ENCODE assay signal across 8 mouse cellular contexts in the genomic region with DNA sequence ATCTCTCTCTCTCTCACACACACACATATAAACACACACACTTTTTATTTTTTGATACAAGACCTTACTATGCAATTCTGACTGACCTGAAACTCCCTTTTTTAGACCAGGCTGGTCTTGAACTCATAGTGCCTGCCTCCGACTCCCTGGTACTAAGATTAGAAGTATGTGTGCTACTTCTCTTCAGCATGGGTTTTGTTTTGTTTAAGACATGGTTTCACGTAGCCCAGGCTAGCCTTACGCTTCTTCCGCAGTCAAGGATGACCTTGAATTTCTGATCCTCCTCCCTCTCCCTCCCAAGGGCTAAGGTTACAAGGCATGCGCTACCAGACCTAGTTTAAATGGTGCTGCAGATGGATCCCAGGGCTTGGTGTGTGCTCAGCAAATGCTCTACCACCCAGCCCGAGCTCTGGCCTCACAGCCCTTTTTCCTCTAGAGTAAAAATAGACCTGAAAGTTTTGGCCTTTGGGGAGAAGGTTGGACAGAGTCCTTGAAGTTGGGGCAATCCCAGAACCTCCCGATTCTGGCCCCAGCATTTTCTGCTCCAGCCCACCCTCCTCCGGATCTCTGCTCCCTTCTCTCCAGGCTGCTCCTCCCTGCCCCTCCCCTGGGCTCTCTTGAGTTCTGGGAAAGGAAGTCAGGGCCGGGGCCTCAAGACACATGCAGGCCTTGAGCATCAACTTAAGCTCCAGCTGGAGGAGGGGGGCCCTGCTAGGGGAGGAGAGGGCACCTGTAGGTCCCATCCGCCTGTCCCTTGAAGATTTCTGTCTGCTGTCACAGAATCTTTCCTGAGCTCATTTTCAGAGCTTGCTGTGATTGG. TPM values are rescaled to one million over a fixed set of nuclear protein-coding genes. Genes with fewer than 3 reads are reported as not detected.
DNase-seq lines count a peak whose midpoint lies in the region; ATAC-seq and TF ChIP-seq lines count a peak whose summit lies in the region.

No protein-coding gene starts in this region.

- no peak overlapping the region for H3K4me3 ChIP-seq in lung, embryonic 15.5 days
- H3K4me3 ChIP-seq in limb, embryonic 13.5 days = no peak overlapping the region
- peak overlapping the region; percentile 16 for H3K4me3 ChIP-seq in thymus, adult 2 months (ENCODE audit: control insufficient read depth, insufficient read depth, low read length)
- no peak overlapping the region for H3K4me3 ChIP-seq in midbrain, embryonic 14.5 days (replicated peaks; ENCODE audit: low read depth, low read length)

- 53% methylated on average over 10 of the region's 10 CpGs for WGBS in lung, embryonic 15.5 days
- 61% methylated on average over 10 of the region's 10 CpGs for WGBS in limb, embryonic 13.5 days
- WGBS in thymus, adult 2 months = 53% methylated on average over 10 of the region's 10 CpGs
- WGBS in midbrain, embryonic 14.5 days = 77% methylated on average over 10 of the region's 10 CpGs

- H3K4me2 ChIP-seq in lung, embryonic 15.5 days = no peak overlapping the region
- no peak overlapping the region for H3K4me2 ChIP-seq in limb, embryonic 13.5 days (replicated peaks)
- no peak overlapping the region for H3K4me2 ChIP-seq in midbrain, embryonic 14.5 days (ENCODE audit: low read length)

- no peak for ATAC-seq in lung, embryonic 15.5 days (ENCODE audit: borderline replicate concordance, extremely low read depth, low FRiP score, low TSS enrichment)
- no peak for ATAC-seq in limb, embryonic 13.5 days (ENCODE audit: low FRiP score, low read depth)
- ATAC-seq in midbrain, embryonic 14.5 days (ENCODE audit: low FRiP score, low TSS enrichment) = no peak

- TF ChIP-seq CTCF in thymus, adult 2 months (IDR thresholded peaks at IDR 0.05; ENCODE audit: borderline replicate concordance, control insufficient read depth, extremely low read depth, insufficient read depth, low read length, poor library complexity) = no peak

- no peak for TF ChIP-seq POLR2A in thymus, adult 2 months (IDR thresholded peaks at IDR 0.05; ENCODE audit: control insufficient read depth, extremely low read depth, insufficient read depth, low read length, poor library complexity)

- H3K4me1 ChIP-seq in lung, embryonic 15.5 days = peaks cover 41% of the 10 kb centered on the region
- peaks cover 45% of the 10 kb centered on the region for H3K4me1 ChIP-seq in limb, embryonic 13.5 days
- peaks cover 65% of the 10 kb centered on the region for H3K4me1 ChIP-seq in thymus, adult 2 months (replicated peaks; ENCODE audit: control insufficient read depth, insufficient read depth, low read length)
- no peaks in the 10 kb centered on the region for H3K4me1 ChIP-seq in midbrain, embryonic 14.5 days (ENCODE audit: control insufficient read depth, insufficient read depth, low read length)

- peak overlapping the region; percentile 30; the same call in 1 of the 2 replicates for H3K27ac ChIP-seq in lung, embryonic 15.5 days
- peak overlapping the region; percentile 10; the same call in 1 of the 2 replicates for H3K27ac ChIP-seq in limb, embryonic 13.5 days
- H3K27ac ChIP-seq in thymus, adult 2 months (ENCODE audit: control insufficient read depth, insufficient read depth, low read length) = peak overlapping the region; percentile 85
- H3K27ac ChIP-seq in midbrain, embryonic 14.5 days (replicated peaks; ENCODE audit: low read depth, low read length) = no peak overlapping the region

- DNase-seq in lung, postnatal 25 days (ENCODE audit: low spot score) = no peak
- DNase-seq in gastrocnemius, postnatal 25 days = peak; percentile 59
- peak; percentile 72 for DNase-seq in thymus, adult 2 months
- no peak for DNase-seq in cerebellum, postnatal 14 days
- no peak for DNase-seq in midbrain, embryonic 14.5 days
- no peak for DNase-seq in right cerebral cortex, postnatal 14 days

- H3K27me3 ChIP-seq in lung, embryonic 15.5 days = no peaks in the 10 kb centered on the region
- H3K27me3 ChIP-seq in limb, embryonic 13.5 days = no peaks in the 10 kb centered on the region
- no peaks in the 10 kb centered on the region for H3K27me3 ChIP-seq in thymus, adult 2 months (ENCODE audit: control insufficient read depth, insufficient read depth, low read length)
- no peaks in the 10 kb centered on the region for H3K27me3 ChIP-seq in midbrain, embryonic 14.5 days (ENCODE audit: control insufficient read depth, insufficient read depth, low read length)

- no peaks in the 10 kb centered on the region for H3K9me3 ChIP-seq in lung, embryonic 15.5 days
- no peaks in the 10 kb centered on the region for H3K9me3 ChIP-seq in limb, embryonic 13.5 days
- H3K9me3 ChIP-seq in midbrain, embryonic 14.5 days (ENCODE audit: control insufficient read depth, low read length) = no peaks in the 10 kb centered on the region

- no peak overlapping the region for H3K9ac ChIP-seq in lung, embryonic 15.5 days
- 0 out of 2 replicates have a peak overlapping the region, but pooled peaks have one; percentile 19 for H3K9ac ChIP-seq in limb, embryonic 13.5 days
- no peak overlapping the region for H3K9ac ChIP-seq in midbrain, embryonic 14.5 days (replicated peaks; ENCODE audit: low read length)

- no peaks in the 10 kb centered on the region for H3K36me3 ChIP-seq in lung, embryonic 15.5 days
- no peaks in the 10 kb centered on the region; the same call in 1 of the 2 replicates for H3K36me3 ChIP-seq in limb, embryonic 13.5 days
- peaks cover 46% of the 10 kb centered on the region for H3K36me3 ChIP-seq in thymus, adult 2 months (ENCODE audit: control insufficient read depth, insufficient read depth, low read length)
- no peaks in the 10 kb centered on the region for H3K36me3 ChIP-seq in midbrain, embryonic 14.5 days (ENCODE audit: control insufficient read depth, insufficient read depth, low read length)

RNA-seq across cellular contexts. Expression of gene Ccnd3, which starts 8.3 kb away (rescaled TPM):
- polyA plus RNA-seq in lung, embryonic 15.5 days (2015; fragmentation: Nextera tagmentation; extraction: Ambion mirVana) = 286 and 294 TPM in 2 replicates
- total RNA-seq in gastrocnemius, postnatal 25 days (2021) = 10 to 100 TPM; 31.4 to 44.8 TPM
- 392 and 402 TPM in 2 replicates for polyA plus RNA-seq in limb, embryonic 13.5 days (2015; fragmentation: Nextera tagmentation; extraction: Ambion mirVana)
- 1,622 and 2,069 TPM in 2 replicates for polyA plus RNA-seq in thymus, adult 2 months (2012; rRNA removed)
- 56.4 and 67.3 TPM in 2 replicates for polyA plus RNA-seq in midbrain, embryonic 14.5 days (2014; fragmentation: Nextera tagmentation; extraction: Ambion mirVana)

RNA-seq across cellular contexts. Expression of gene Taf8, which starts 11.1 kb away (rescaled TPM):
- polyA plus RNA-seq in lung, embryonic 15.5 days (2015; fragmentation: Nextera tagmentation; extraction: Ambion mirVana) = 25.6 and 32.3 TPM in 2 replicates
- total RNA-seq in gastrocnemius, postnatal 25 days (2021) = 10 to 100 TPM in 1 of 2 experiments, 1 to 10 TPM in 1; 9.6 to 10.0 TPM
- 34.6 and 34.9 TPM in 2 replicates for polyA plus RNA-seq in limb, embryonic 13.5 days (2015; fragmentation: Nextera tagmentation; extraction: Ambion mirVana)
- polyA plus RNA-seq in thymus, adult 2 months (2012; rRNA removed) = 68.2 and 74.3 TPM in 2 replicates
- polyA plus RNA-seq in midbrain, embryonic 14.5 days (2014; fragmentation: Nextera tagmentation; extraction: Ambion mirVana) = 17.4 and 19.2 TPM in 2 replicates

Comparison
In these comparisons a context has a peak if more than half of its experiments do, and no peak if none do; other contexts are left out.
1. DNase-seq: peak in gastrocnemius, postnatal 25 days (single experiment) and thymus, adult 2 months (single experiment); none in lung, postnatal 25 days (single experiment), cerebellum, postnatal 14 days (0 of 2), midbrain, embryonic 14.5 days (single experiment) and right cerebral cortex, postnatal 14 days (single experiment).